Mouse (Mus musculus) liver, postnatal 0 days (tissue): ENCODE results near the gene Timm23.

ENCODE experiments used
- CTCF ChIP-seq: sonication (generic); IDR thresholded peaks from 2 replicates; pipeline ENCODE4 v1.5.1; 2016; ENCODE audit warnings: antibody characterized with exemption, low read depth
- EP300 ChIP-seq: IDR thresholded peaks from 2 replicates; pipeline ENCODE4 v1.6.1; 2016; ENCODE audit warnings: antibody characterized with exemption, low read depth, mild to moderate bottlenecking

GRCm38 (mm10) chr14:32249616-32250015, 47.9 kb upstream of the Timm23 start:
- TF ChIP-seq CTCF (no peak), EP300 (no peak)
